Mouse (Mus musculus): ENCODE results near the gene Lim2. TPM values are rescaled to one million over a fixed set of nuclear protein-coding genes. Genes with fewer than 3 reads are reported as not detected.

The Lim2 gene
- total RNA-seq, 2 experiments from 2014 or later: not detected

Small RNA genes lying within 50 kb of the gene (microRNA-seq; reads per million reads assigned to microRNA genes)
- 2.0 to 2.5 reads per million in 2 experiments for gene Mir7051

Other genes starting within 250 kb of the Lim2 start
- gene Zfp715, start 114.4 kb upstream of the Lim2 start, total RNA-seq (2021): 10 to 100 TPM; 15.6 to 17.0 TPM
- gene Siglecf, start 76.3 kb upstream of the Lim2 start, total RNA-seq (2021): not detected
- under 1 TPM; 0.14 to 0.59 TPM for gene Siglecg, start 19.5 kb upstream of the Lim2 start, total RNA-seq (2021)
- not detected for gene Nkg7, start 9.4 kb downstream of the Lim2 start, total RNA-seq (2021)
- not detected for gene Cldnd2, start 13.1 kb downstream of the Lim2 start, total RNA-seq (2021)
- 100 to 1,000 TPM; 346 to 421 TPM for gene Etfb, start 16.4 kb downstream of the Lim2 start, total RNA-seq (2021)
- 1 to 10 TPM in 1 of 2 experiments, under 1 TPM in 1; 0.66 to 1.2 TPM for gene Gm45233, start 16.5 kb downstream of the Lim2 start, total RNA-seq (2021)
- 1 to 10 TPM; 1.4 to 3.8 TPM for gene Vsig10l, start 35.5 kb downstream of the Lim2 start, total RNA-seq (2021)
- 1 to 10 TPM; 1.2 to 1.3 TPM for gene Iglon5, start 62.4 kb downstream of the Lim2 start, total RNA-seq (2021)
- gene 4931406B18Rik, start 78.3 kb downstream of the Lim2 start, total RNA-seq (2021): not detected
- gene Cd33, start 116.8 kb downstream of the Lim2 start, total RNA-seq (2021): 1 to 10 TPM; 3.1 to 3.9 TPM
- gene Zfp658, start 134.6 kb downstream of the Lim2 start, total RNA-seq (2021): 1 to 10 TPM; 1.2 to 1.4 TPM
- 1 to 10 TPM; 6.1 to 7.3 TPM for gene Zfp719, start 151.9 kb downstream of the Lim2 start, total RNA-seq (2021)
- not detected for gene Zfp819, start 179.5 kb downstream of the Lim2 start, total RNA-seq (2021)
- gene Ceacam18, start 207.0 kb downstream of the Lim2 start, total RNA-seq (2021): not detected
- under 1 TPM; 0.45 to 0.59 TPM for gene Siglece, start 232.5 kb downstream of the Lim2 start, total RNA-seq (2021)
- 1 to 10 TPM; 3.2 to 3.8 TPM for gene Ctu1, start 244.3 kb downstream of the Lim2 start, total RNA-seq (2021)